7 mouse cellular contexts compared by ENCODE assay signal in the genomic region with DNA sequence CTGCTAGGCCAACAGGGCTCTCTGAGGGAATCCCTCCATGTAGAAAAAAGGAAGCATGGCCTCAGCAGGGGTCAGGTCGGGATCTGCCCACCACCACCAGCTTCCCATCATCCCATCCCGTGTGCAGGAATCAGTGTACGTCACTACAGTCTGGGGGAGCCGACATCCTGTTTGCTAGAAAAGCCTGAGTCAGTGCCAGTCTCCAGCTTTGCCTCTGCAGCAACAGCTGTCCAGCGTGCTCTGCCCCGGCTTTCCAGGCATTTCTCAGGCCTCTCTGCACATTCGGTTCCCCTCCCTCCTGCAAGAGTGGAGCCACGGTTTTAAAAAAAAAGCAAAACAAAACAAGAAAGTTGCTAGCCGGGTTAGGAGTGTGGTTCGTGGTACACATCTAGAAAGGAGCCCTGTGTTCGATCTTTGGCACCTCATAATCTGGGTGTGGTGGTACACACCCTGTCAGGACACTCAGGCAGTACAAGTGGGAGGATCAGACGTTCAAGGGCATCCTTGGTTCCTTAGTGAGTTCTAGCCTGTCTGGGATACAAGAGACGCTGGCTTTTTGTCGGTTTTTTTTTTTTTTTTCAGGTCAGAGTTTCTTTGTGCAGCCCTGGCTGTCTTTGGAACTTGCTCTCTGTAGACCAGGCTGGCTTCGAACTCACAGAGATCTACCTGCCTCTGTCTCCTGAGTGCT. TPM values are rescaled to one million over a fixed set of nuclear protein-coding genes. Genes with fewer than 3 reads are reported as not detected.
DNase-seq lines count a peak whose midpoint lies in the region; ATAC-seq lines count a peak whose summit lies in the region.

No protein-coding gene starts in this region.

- H3K4me3 ChIP-seq in forebrain, embryonic 15.5 days = no peak overlapping the region
- no peak overlapping the region for H3K4me3 ChIP-seq in intestine, embryonic 15.5 days (replicated peaks)

- peak; percentile 48 for DNase-seq in urinary bladder, postnatal 14 days (ENCODE audit: low spot score)
- no peak for DNase-seq in urinary bladder, postnatal 4 days (ENCODE audit: low spot score in 2 of 2)
- DNase-seq in lung, postnatal 4 days = peak; percentile 72 to 87
- DNase-seq in frontal cortex, postnatal 36 days (ENCODE audit: low spot score in 2 of 2) = no peak
- DNase-seq in left cerebral cortex, postnatal 36 days (ENCODE audit: low spot score in 2 of 2) = no peak

- H3K4me1 ChIP-seq in forebrain, embryonic 15.5 days = peaks cover 29% of the 10 kb centered on the region
- H3K4me1 ChIP-seq in intestine, embryonic 15.5 days (replicated peaks) = peaks cover 51% of the 10 kb centered on the region

- ATAC-seq in forebrain, embryonic 15.5 days (replicated peaks) = no peak
- ATAC-seq in intestine, embryonic 15.5 days = peak; percentile 39

- intact Hi-C loops in left cerebral cortex, postnatal 36 days (cut with DNase I) = no loop called here

- no peaks in the 10 kb centered on the region for H3K9me3 ChIP-seq in forebrain, embryonic 15.5 days
- H3K9me3 ChIP-seq in intestine, embryonic 15.5 days = no peaks in the 10 kb centered on the region

- WGBS in forebrain, embryonic 15.5 days = 52% methylated on average over 15 of the region's 15 CpGs
- WGBS in intestine, embryonic 15.5 days = 35% methylated on average over 15 of the region's 15 CpGs

- no peak overlapping the region for H3K9ac ChIP-seq in forebrain, embryonic 15.5 days (replicated peaks)
- H3K9ac ChIP-seq in intestine, embryonic 15.5 days = no peak overlapping the region

- peak overlapping the region; percentile 73; the same call in 1 of the 2 replicates for H3K27ac ChIP-seq in forebrain, embryonic 15.5 days (replicated peaks)
- peak overlapping the region; percentile 45 for H3K27ac ChIP-seq in intestine, embryonic 15.5 days

- no peaks in the 10 kb centered on the region for H3K27me3 ChIP-seq in forebrain, embryonic 15.5 days
- H3K27me3 ChIP-seq in intestine, embryonic 15.5 days (replicated peaks) = no peaks in the 10 kb centered on the region

- no peak overlapping the region for H3K4me2 ChIP-seq in forebrain, embryonic 15.5 days (replicated peaks)
- H3K4me2 ChIP-seq in intestine, embryonic 15.5 days (replicated peaks) = 0 out of 2 replicates have a peak overlapping the region, but pooled peaks have one; percentile 9

- H3K36me3 ChIP-seq in forebrain, embryonic 15.5 days = no peaks in the 10 kb centered on the region
- no peaks in the 10 kb centered on the region for H3K36me3 ChIP-seq in intestine, embryonic 15.5 days

RNA-seq across cellular contexts. Expression of a gene that starts 32.0 kb away (rescaled TPM):
- polyA plus RNA-seq in forebrain, embryonic 15.5 days (2015; fragmentation: Nextera tagmentation; extraction: Ambion mirVana) = 90.0 and 92.5 TPM in 2 replicates
- 35.4 and 35.7 TPM in 2 replicates for polyA plus RNA-seq in intestine, embryonic 15.5 days (2015; fragmentation: Nextera tagmentation; extraction: Ambion mirVana)
- 10 to 100 TPM; 33.5 to 58.5 TPM for total RNA-seq in left cerebral cortex, postnatal 36 days (2021)

RNA-seq across cellular contexts. Expression of a gene that starts 40.3 kb away (rescaled TPM):
- 16.9 and 17.5 TPM in 2 replicates for polyA plus RNA-seq in forebrain, embryonic 15.5 days (2015; fragmentation: Nextera tagmentation; extraction: Ambion mirVana)
- polyA plus RNA-seq in intestine, embryonic 15.5 days (2015; fragmentation: Nextera tagmentation; extraction: Ambion mirVana) = 24.5 and 25.2 TPM in 2 replicates
- total RNA-seq in left cerebral cortex, postnatal 36 days (2021) = 10 to 100 TPM; 51.8 to 56.0 TPM

Comparison
In these comparisons a context has a peak if more than half of its experiments do, and no peak if none do; other contexts are left out.
1. DNase-seq: peak in urinary bladder, postnatal 14 days (single experiment) and lung, postnatal 4 days (2 of 2); none in urinary bladder, postnatal 4 days (0 of 2), frontal cortex, postnatal 36 days (0 of 2) and left cerebral cortex, postnatal 36 days (0 of 2).